Mouse (Mus musculus) left cerebral cortex, postnatal 36 days (tissue): ENCODE data around the gene Ghrhr. TPM values are rescaled to one million over a fixed set of nuclear protein-coding genes. Genes with fewer than 3 reads are reported as not detected.
A peak's percentile ranks its signal among the peaks of the same experiment; 100 is the strongest.

Source experiments
- DNase-seq, 2 experiments: peaks; one replicate each; pipeline ENCODE4 v3.0.0; 2021 to 2022; ENCODE audit warnings: low spot score in 2 of 2, mixed read lengths in 1 of 2
- intact Hi-C: fragments of 180-260 bp; cut with DNase I; formaldehyde crosslinking; loops from one replicate; pipeline ENCODE4 v1.15.1; 2025
- total RNA-seq, 2 experiments: library from RNA; stranded (reverse); gene quantifications; 2 replicates each; pipeline ENCODE4 v1.2.3; 2021

Ghrhr gene
- total RNA-seq, 2 experiments from 2014 or later = not detected

GRCm38 (mm10) chr6:55420869-55421361 lies 44.8 kb downstream of the Ghrhr start:
- intact Hi-C loops = no loop called here
- DNase-seq = no peak

- no peak for DNase-seq
- intact Hi-C loops = no loop called here
These were observed 56.0 kb downstream of the Ghrhr start for GRCm38 (mm10) chr6:55432121-55432520.

GRCm38 (mm10) chr6:55434360-55434759 lies 58.3 kb downstream of the Ghrhr start:
- intact Hi-C loops = no loop called here

GRCm38 (mm10) chr6:55435266-55436159 lies 59.4 kb downstream of the Ghrhr start:
- intact Hi-C loops = no loop called here
- DNase-seq = no peak

More at GRCm38 (mm10) chr6:55434360-55434759, 58.3 kb downstream of the Ghrhr start:
- DNase-seq = peak in 1 of 2 experiments; percentile 45

GRCm38 (mm10) chr6:55437919-55438318 lies 61.8 kb downstream of the Ghrhr start:
- intact Hi-C loops = no loop called here
- DNase-seq = no peak

Other genes starting within 250 kb of the Ghrhr start
- 1 to 10 TPM; 2.1 to 2.6 TPM for gene Crhr2, start 243.3 kb upstream of the Ghrhr start, total RNA-seq
- gene Inmt, start 201.3 kb upstream of the Ghrhr start, total RNA-seq = 1 to 10 TPM; 1.1 to 2.4 TPM
- gene Mindy4, start 172.9 kb upstream of the Ghrhr start, total RNA-seq = 10 to 100 TPM; 10.4 to 10.5 TPM
- under 1 TPM; 0.39 to 0.63 TPM for gene Aqp1, start 39.9 kb upstream of the Ghrhr start, total RNA-seq
- 100 to 1,000 TPM; 110 to 124 TPM for gene Adcyap1r1, start 75.7 kb downstream of the Ghrhr start, total RNA-seq